Mouse (Mus musculus): ENCODE results near the gene Gemin2.

- no peak for TF ChIP-seq POLR2A (IDR thresholded peaks at IDR 0.05; ENCODE audit: low read depth, low read length)
- TF ChIP-seq CTCF (conservative IDR thresholded peaks at IDR 0.05; ENCODE audit: insufficient read depth, insufficient read length, low read depth, low read length) = no peak
These were observed at the start of gene Gemin2 for GRCm38 (mm10) chr12:59013234-59013633.
